Mouse (Mus musculus) G1E (cell line): ENCODE data around the gene Pias1.

Experiments used
- CTCF ChIP-seq: IDR thresholded peaks from 2 replicates; pipeline ENCODE4 v1.5.1; 2012; ENCODE audit warnings: low read depth, low read length, inconsistent platforms, mixed read lengths
- GATA1 ChIP-seq: IDR thresholded peaks from 2 replicates; pipeline ENCODE4 v1.6.1; 2012; ENCODE audit warnings: borderline replicate concordance, low read length, inconsistent platforms, mixed read lengths
- TAL1 ChIP-seq: conservative IDR thresholded peaks from 2 replicates; pipeline ENCODE4 v1.6.1; 2012; ENCODE audit warnings: low read depth, low read length, inconsistent platforms, mixed read lengths

DNA sequence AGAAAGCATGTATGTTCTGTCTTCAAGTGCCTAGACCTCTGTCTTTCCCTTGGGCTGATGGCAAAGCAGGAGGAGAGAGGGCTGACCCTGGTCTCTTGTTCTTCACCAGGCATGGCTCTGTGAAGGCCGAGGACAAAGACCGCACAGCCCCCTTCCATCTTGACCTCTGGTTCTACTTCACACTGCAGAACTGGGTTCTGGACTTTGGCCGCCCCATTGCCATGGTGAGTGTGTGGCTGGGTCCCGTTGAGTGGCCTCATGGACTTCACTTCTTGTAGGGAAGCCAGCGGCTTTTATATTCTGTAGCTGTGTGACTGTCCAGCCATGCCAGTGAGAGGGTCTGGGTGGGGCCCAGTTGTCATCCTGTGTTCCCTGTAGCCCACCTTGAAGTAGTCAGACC, 143.3 kb downstream of the Pias1 start:
- TF ChIP-seq TAL1, result no peak
- TF ChIP-seq GATA1, result no peak
- no peak for TF ChIP-seq CTCF
